Mouse (Mus musculus) ES-CJ7 (cell line): Measurements from ENCODE around the gene Zfp493.
"Not testable (repeated sequence)": the region's sequence is repeated elsewhere in the genome, so short reads cannot be mapped to it uniquely, and the experiment has no call there.

Experiments
- DNase-seq: peaks from one replicate; pipeline ENCODE4 v3.0.0; 2011; ENCODE audit warnings: low read depth, low spot score

Gene Zfp493

DNA sequence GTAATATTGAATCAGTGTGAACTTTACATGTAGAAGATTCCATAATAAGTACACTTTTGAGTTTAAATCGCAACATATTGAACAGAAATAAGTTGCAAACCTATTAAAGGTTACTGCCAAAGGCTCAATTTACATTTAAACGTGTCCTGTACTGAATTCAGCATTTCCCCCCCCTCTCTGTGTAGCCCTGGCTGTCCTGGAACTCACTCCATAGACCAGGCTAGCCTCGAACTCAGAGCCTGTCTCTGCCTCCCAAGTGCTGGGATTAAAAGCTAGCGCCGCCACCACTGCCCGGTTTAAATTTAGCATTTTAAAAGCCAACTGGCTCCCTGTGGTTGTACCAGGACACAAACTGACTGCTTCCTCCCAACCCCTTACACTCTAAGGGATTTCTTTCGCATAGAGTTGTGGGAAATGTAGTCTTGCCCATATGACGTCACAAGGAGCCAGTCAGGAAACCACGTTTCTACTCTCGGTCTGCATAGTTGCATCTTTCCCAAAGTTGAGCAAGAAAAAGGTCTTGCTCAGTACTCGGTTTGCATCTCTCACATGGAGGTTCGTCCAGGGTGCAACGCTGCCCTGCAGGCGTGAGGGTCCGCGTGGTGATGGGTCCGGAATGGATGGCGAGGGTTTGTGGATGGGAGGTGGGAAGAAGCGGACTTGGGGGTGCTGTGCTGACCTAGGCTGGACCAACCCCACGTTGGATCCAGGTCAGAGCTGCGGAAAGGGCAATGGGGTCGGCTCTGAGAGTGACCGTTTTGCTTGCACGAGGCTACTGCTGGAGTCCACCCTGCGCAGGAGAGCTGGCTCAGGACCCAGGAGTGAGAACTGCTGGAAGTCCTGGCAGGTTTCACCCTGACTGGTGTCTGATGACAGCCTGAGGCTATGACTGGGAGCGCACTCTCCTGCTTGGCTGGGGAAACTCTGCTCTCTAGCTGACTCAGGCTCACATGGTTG lies at the start of gene Zfp493:
Gene Zfp493, plus strand, starts transcription at position 429 of the 957 bp plus-strand sequence.
- DNase-seq, result peak; percentile 95

DNA sequence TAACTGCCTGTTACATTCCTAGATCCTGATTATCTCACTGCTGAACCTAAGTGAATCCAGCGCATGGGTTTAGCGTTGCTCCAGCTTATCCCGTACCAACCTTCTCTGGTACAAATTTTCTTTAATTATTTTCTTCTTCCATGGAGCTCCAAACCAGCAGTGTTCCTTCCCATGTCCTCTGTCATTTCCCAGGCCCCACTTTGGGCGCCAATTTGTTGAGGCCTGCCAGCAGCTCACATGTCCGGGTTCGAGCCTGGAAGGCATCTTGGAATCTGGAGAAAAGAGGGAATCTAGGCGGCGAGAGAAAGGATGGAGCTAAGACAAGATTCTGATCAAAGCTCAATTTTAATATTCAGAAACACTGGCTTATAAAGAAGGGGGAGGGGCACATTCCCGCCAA lies 45.1 kb upstream of the Zfp493 start:
- peak; percentile 25 for DNase-seq

DNA sequence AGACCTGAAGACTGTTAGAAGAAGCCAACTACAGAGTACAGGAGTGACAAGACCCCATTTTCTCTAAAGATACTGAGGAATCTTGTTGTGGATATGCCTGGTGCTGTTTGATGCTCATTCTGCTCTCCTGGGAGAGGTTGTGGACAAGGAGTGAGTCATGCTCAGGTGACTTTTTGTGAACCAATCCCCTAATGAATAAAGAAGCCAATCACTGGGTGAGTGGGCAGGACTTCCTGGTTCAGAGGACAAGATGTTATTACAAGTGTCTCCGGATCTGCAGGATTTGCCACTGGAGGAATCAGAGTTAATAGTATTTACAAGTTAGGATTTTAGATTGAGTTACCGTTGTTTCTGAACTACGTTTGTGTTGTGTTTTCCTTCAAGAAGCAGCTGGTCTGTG lies 36.6 kb upstream of the Zfp493 start:
- peak; percentile 54 for DNase-seq

DNA sequence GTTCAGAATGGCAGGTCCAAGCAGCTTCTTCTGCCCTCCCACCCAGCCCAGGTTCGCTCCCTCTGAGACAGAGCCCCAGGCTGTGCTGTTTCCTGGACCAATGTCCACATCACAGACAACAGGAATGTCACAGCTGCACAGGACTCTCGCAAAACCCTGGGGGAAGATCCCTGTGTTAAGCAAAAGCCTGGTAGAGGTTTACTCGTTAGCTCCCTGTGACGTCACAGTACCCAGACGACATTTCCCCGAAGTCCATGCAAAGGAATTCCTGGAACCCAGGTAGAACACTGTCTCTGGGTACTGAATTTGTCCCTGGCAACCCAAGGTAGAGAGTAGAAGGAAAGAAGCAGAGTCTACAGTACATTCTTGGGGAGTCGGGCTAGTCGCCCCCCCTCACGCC lies 35.6 kb upstream of the Zfp493 start:
- peak; percentile 35 for DNase-seq

DNA sequence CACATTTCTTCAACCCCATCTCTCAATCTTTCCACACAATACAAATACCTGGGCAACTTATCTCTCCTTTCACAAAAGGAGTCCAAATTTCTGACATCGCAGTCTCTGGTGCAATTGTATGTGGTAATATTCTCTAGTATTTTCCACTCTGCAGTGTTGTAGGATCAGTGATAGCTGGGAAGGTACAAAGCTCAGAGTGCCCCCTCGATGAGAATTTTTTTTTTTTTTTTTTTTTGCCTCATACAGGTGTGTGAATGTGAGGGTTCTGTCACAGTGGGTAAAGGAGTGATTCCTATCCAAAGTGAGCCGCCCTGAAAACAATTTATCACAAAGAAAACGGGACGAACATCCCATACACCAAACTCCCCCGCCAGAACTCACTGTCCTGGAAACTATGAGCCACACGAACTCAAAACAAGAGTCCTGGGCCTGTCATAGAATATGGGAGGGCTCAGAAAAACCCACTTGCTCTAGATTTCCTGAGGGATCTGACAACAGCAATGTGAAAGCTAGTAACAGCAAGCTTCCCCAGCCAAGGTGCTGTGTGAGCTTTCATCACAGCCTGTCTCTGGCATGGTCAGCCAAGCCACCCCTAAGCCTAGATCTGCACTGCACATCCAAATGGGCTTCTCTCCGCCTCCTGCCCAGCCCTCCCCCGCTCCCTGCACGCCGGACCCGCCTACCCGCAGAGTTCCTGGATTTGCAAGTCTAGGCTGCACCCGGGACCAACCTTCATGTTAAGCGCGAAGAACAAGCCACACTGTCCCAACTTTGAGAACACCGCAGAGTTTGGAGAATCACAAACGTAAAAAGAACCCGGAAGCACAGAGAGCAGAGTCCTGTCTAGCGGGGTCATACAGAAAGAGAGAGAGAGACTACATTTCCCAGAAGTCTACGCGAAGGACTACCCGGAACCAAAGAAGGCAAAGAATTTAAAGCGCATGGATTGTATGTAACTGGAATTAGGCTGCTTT lies 24.9 kb upstream of the Zfp493 start, which contains the start of gene Zfp85:
Gene Zfp85, minus strand, starts transcription at position 896 of the 974 bp plus-strand sequence.
- DNase-seq, result peak; percentile 88

DNA sequence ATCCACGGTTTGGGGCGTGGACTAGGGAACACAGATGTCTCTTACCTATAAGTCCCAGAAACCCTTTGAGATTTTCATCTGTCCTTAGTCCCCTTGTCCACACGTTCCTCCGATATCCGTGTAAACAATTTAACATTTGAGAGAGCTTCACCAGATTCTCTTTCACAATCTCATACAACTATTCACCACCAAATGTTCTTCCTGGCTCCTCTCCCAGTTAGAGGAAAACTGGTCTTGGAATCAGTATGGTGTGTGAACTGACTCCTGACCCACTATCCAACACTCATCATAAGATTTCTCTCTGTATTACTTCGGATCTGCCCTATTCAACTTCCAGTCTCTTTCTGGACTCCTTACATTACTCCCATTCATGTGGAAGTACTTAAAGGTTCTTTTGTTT lies 23.7 kb upstream of the Zfp493 start:
- DNase-seq, result no peak

DNA sequence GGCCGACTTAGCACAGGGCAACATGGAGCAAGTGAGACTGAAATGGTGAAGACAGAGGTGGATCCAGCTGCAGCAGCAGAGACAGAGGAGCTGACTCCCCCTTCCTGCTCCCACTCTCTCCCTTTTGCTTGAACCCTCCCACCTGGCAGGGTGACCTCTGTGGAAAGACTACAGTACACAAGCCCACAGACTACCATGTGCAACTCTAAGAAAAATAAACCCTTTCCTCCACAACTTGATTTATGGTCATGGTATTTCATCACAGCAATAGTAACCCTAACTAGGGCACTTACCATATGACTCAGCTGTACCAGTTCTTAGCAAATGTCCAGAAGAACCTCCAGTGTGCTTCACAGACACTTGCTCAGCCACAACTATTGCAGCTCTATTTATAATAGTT lies 19.5 kb upstream of the Zfp493 start:
- DNase-seq, result no peak

DNA sequence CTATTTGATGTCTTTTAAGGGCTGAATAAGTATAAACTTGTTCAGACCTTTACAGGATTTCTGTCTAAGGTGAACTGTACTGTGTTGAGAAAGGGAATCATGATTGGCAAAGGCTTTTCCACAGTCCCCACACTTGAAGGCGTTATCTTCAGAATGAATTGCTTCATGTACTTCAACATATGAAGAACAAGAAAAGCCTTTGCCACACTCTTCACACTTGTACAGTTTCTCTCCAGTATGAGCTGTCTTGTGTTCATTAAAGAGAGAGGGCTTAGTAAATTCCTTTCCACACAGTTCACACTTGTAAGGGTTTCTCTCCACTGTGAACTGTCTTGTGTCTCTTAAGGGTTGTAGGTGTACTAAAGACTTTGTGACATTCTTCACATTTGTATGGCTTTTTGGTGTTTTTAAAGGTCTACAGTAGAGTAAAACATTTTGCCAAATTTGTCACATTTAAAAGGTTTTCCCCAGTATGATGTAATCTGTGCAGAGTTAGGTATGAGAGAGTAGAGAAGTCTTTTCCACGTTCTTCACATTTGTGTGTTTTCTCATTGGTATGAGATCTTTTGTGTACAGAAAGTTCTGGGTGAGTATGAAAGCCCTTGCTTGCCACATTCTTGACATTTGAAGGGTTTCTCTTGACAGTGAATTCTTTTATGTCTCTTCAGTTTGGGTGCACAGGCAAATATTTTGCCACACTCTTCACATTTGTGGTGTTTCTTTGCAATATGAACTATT lies 16.3 kb upstream of the Zfp493 start:
- DNase-seq, result no peak

DNA sequence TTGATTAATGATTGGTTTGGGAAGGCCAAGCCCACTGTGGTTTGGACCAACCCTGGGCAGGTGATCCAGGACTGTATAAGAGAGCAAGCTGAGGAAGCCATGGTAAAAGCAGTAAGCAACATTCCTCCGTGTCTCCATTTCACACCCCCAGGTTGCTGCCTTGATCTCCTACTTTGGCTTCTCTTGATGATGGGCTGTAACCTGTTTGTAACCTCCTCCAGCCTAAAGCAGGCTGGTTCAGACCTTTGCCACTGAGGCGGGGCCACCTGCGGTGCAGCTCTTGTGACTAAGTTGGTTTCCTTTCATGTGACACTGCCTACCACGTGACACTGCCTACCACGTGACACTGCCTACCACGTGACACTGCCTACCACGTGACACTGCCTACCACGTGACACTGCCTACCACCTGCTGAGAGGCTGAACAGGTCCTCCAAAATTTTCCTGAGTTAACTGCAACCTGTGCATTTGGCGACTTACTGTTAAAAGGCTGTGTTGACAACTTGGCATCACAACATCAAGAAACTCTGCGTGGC lies 12.5 kb downstream of the Zfp493 start:
- DNase-seq, result peak; percentile 51

DNA sequence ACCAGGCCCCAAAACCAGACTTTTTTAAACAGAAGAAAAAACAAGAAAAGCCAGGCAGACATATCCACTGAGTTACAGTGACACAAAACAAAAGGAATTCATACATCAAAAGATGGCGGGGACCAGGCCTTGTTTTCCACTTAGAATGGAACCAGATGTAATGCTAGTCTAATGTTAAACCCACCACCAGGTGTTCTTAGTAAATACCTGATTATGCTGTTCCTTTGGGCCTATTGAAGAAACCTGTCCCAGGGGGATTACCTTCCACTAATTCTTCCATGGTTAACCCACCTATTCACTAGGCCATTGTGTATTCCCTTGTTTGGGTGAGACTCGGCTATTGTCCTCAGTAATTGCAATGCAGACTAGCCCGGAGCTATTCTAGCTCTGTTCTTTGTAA lies 19.1 kb downstream of the Zfp493 start:
- peak; percentile 20 for DNase-seq

DNA sequence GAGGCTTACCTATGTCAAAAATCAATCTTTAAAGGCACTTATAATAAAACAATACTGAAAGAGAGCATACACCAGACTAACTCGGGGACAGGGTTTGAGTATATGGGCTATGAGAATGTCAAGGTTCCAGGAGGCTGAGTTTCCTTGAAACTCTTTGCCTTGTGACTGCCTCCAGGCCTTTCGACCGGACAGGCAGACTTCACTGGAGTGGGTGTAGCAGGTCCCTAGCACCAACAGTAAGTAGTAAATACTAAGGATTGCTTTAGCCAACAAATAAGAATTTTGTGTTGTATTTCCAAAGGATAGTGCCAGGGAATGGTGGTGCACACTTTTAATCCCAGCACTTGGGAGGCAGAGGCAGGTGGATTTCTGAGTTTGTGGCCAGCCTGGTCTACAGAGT lies 19.7 kb downstream of the Zfp493 start:
- DNase-seq, result not testable (repeated sequence)

DNA sequence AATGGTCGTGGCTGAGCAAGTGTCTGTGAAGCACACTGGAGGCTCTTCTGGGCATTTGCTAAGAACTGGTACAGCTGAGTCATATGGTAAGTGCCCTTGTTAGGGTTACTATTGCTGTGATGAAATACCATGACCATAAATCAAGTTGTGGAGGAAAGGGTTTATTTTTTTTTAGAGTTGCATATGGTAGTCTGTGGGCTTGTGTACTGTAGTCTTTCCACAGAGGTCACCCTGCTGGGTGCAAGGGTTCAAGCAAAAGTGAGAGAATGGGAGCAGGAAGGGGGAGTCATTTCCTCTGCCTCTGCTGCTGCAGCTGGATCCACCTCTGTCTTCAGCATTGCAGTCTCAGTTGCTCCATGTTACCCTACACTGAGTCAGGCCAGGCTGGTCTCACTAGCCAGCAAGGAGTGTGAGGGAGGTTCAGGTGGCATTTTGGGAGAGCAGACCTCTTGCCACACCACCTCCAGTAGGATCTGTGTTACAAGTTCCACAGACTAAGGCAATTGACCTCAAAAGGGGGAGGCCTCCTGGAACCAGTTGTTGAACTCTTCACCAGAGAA lies 32.2 kb downstream of the Zfp493 start:
- DNase-seq, result no peak

DNA sequence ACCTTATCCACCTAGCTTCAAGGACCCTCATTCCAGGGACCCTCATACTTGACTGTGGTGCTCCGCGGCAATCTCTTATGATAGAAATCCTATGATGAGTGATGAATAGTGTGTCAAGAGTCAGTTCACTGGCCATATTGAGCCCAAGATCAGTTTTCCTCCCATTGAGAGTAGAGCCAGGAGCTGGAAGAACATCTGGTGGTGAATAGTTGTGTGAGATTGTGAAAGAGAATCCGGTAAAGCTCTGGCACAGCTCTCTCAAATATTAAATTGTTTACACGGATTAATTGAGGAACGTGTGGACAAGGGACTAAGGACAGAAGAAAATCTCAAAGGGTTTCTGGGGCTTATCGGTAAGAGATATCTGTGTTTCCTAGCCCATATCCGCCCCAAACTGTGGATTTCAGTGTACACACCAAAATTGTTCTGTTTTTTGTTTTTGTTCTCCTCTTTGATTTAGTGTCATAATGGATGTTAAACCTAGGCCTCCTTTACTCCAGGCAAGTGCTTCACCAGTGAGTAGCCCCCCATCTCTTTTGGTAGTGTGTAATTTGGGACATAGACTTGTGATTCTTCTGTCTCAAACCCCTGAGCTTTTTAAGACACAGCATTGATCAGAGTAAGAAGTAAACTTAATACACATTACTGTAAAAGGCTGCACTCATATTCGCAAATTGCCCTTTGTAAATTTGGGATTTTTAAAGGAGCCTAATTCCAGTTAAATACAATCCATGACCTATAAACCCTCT lies 33.6 kb downstream of the Zfp493 start:
- no peak for DNase-seq

DNA sequence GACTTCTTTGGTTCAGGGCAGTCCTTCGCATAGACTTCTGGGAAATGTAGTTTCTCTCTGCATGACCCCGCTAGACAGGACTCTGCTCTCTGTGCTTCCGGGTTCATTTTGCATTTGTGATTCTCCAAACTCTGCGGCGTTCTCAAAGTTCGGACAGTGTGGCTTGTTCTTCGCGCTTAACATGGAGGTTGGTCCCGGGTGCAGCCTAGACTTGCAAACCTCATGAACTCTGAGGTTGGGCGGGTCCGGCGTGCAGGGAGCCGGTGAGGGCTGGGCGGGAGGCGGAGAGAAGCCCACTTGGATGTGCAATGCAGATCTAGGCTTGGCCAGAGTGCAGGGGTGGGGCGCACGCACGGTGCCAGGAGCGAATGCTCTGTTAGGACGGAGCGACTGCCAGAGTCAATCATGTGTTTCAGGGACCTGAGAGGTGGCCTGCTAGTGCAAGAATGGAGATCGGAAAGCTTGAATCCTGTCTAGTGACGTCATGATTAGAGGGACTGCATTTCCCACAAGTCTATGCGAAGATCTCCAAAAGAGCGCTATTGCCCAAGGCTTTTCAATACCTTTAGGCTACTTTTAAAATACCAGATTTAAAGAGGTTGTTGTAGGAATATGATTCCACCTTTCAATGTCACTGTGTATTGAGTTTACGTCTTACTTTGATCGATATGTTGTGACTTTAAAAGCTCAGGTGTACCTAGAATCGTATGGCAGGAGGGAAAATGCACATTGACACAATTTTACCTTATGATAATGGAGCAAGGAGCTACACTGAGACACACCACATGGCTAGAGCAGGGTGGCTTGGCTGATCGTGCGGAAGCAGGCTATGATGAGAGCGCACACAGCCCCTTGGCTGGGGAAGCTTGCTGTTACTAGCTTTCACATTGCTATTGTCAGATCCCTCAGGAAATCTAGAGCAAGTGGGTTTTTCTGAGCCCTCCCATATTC lies 34.5 kb downstream of the Zfp493 start, which contains the start of gene Zfp273:
Gene Zfp273, plus strand, starts transcription at position 31 of the 951 bp plus-strand sequence.
- peak; percentile 94 for DNase-seq

DNA sequence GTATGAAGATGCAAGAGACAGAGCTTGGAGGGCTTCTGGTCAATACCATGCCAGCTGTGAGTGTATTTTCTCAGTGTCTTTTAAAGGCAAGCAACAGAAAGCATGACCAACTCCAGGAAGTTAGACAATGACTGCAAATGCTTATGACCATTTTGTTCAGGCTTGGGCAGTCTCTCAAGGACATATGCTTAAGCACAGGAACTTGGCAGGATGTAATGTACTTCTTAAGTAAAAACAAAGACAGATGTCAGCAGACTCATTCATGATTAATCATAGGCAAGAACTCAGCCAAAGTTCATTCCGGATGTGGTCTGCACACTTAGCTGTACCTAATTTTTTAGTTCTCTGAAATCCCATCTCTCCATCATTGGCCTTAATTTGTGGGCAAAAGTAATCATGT lies 39.1 kb downstream of the Zfp493 start:
- no peak for DNase-seq

DNA sequence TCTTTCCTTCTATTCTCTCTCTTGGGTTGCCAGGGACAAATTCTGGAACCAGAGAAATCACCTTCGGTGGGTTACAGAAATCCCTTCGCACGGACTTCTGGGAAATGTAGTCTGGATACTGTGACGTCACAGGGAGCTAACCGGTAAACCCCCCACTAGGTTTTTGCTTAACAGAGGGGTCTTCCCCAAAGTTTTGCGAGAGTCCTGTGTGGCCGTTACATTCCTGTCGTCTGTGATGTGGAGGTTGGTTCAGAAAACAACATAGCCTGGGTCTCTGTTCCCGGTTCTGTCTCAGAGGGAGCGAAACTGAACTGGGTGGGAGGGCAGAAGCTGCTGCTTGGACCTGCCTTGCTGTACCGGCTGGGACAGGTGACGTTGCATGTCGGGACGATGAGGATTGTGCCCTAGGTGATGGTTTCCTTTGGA lies 51.4 kb downstream of the Zfp493 start, which contains the start of gene Gm10037:
Gene Gm10037, plus strand, starts transcription at position 196 of the 426 bp plus-strand sequence.
- peak; percentile 72 for DNase-seq

DNA sequence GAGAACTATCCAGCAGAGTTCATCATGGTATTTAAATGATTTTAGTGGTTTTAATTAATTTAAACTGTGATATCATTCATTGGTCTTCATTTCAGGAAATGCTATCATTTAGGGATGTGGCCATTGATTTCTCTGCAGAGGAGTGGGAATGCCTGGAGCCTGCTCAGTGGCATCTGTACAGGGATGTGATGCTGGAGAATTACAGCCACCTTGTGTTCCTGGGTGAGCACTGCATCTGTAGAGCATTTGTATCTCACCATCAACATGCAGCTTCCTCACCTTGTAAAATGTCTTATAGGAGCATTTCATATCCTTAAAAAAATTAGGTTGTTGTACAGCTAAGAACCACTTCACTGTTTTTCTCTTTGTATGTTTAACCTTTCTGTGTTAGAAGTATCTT lies 53.6 kb downstream of the Zfp493 start:
- not testable (repeated sequence) for DNase-seq
